Mouse (Mus musculus): ENCODE data around the gene Cdkn3. TPM values are rescaled to one million over a fixed set of nuclear protein-coding genes. Genes with fewer than 3 reads are reported as not detected.

The Cdkn3 gene
- polyA plus RNA-seq, 1 experiment, result 8.3 TPM

DNA sequence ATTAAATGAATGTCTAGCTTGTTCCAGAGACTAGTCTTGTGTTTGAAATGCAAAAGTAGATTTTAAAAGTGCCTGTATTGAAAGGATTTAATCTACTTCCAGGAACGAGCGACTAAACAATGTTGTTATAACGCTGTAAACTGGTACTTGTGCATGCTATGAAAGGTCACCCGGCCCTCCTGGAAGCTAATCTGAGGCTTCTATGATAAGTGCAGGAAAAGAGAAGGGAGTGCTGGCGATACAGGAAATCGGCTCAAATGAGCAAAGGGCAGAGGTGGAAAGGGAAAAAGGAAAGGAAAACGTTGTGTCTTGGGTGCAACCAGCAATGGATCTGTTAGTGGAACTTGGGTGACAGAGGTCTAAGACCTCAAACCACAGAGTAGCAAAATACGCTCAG, 28.2 kb downstream of the Cdkn3 start:
- H3K4me1 ChIP-seq (replicated peaks; ENCODE audit: control insufficient read depth, insufficient read depth, low read length), result peaks cover 2% of the 10 kb centered on the region
- no peaks in the 10 kb centered on the region for H3K36me3 ChIP-seq (ENCODE audit: control insufficient read depth, insufficient read depth, low read length)
- peak; percentile 14 for DNase-seq
- no peak overlapping the region for H3K27ac ChIP-seq (ENCODE audit: control insufficient read depth, insufficient read depth, low read length)
- H3K27me3 ChIP-seq (ENCODE audit: control insufficient read depth, insufficient read depth, low read length), result no peaks in the 10 kb centered on the region
- TF ChIP-seq CTCF (IDR thresholded peaks at IDR 0.05; ENCODE audit: borderline replicate concordance, control insufficient read depth, extremely low read depth, insufficient read depth, low read length, poor library complexity) (no peak), POLR2A (IDR thresholded peaks at IDR 0.05; ENCODE audit: control insufficient read depth, extremely low read depth, insufficient read depth, low read length, poor library complexity) (no peak)
- 22% methylated on average over 8 of the region's 8 CpGs for WGBS
- no peak overlapping the region for H3K4me3 ChIP-seq (ENCODE audit: control insufficient read depth, insufficient read depth, low read length)

DNA sequence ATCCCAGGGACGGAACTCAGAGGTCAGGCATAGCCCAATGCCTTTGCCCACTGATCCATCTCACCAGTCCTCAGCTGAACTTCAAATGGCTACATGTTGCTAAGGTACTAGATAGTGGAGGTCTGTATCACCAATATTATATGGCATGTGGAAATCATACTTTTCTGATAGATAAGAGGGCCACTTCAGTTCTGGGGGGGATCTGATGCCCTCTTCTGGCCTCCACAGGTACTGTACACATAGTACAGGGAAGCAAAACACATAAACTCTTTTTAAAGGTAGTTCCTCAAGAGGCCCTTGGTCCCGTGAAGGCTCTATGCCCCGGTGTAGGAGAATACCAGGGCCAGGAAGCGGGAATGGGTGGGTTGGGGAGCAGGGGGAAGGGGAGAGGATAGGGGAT, 30.0 kb downstream of the Cdkn3 start:
- Histone ChIP-seq H3K27me3 (ENCODE audit: control insufficient read depth, insufficient read depth, low read length) (no peaks in the 10 kb centered on the region), H3K4me1 (replicated peaks; ENCODE audit: control insufficient read depth, insufficient read depth, low read length) (peaks cover 2% of the 10 kb centered on the region), H3K27ac (ENCODE audit: control insufficient read depth, insufficient read depth, low read length) (no peak overlapping the region), H3K36me3 (ENCODE audit: control insufficient read depth, insufficient read depth, low read length) (no peaks in the 10 kb centered on the region), H3K4me3 (ENCODE audit: control insufficient read depth, insufficient read depth, low read length) (no peak overlapping the region)
- DNase-seq, result peak; percentile 37
- WGBS, result 75% methylated on average over 4 of the region's 4 CpGs
- no peak for TF ChIP-seq CTCF (IDR thresholded peaks at IDR 0.05; ENCODE audit: borderline replicate concordance, control insufficient read depth, extremely low read depth, insufficient read depth, low read length, poor library complexity)
- no peak for TF ChIP-seq POLR2A (IDR thresholded peaks at IDR 0.05; ENCODE audit: control insufficient read depth, extremely low read depth, insufficient read depth, low read length, poor library complexity)

DNA sequence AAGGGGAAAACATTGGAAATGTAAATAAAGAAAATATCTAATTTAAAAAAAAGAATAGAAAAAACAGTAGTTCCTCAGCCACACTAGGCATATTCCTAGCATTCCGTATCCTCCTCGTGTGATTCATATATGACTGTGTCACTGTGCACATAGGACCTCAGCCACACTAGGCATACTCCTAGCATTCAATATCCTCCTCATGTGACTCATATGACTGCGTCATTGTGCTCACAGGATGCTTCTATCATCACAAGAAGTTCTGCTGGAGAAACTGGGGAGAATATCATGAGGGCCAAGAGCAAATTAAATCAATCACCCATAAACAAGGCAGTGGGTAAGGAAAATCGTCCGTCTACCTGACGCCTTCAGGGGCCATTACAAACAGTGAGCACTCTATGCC, 30.4 kb downstream of the Cdkn3 start:
- no peaks in the 10 kb centered on the region for H3K27me3 ChIP-seq (ENCODE audit: control insufficient read depth, insufficient read depth, low read length)
- TF ChIP-seq CTCF (IDR thresholded peaks at IDR 0.05; ENCODE audit: borderline replicate concordance, control insufficient read depth, extremely low read depth, insufficient read depth, low read length, poor library complexity), result no peak
- TF ChIP-seq POLR2A (IDR thresholded peaks at IDR 0.05; ENCODE audit: control insufficient read depth, extremely low read depth, insufficient read depth, low read length, poor library complexity), result no peak
- no peaks in the 10 kb centered on the region for H3K36me3 ChIP-seq (ENCODE audit: control insufficient read depth, insufficient read depth, low read length)
- 96% methylated on average over 6 of the region's 6 CpGs for WGBS
- no peak overlapping the region for H3K4me3 ChIP-seq (ENCODE audit: control insufficient read depth, insufficient read depth, low read length)
- no peak for DNase-seq
- H3K4me1 ChIP-seq (replicated peaks; ENCODE audit: control insufficient read depth, insufficient read depth, low read length), result peaks cover 2% of the 10 kb centered on the region
- H3K27ac ChIP-seq (ENCODE audit: control insufficient read depth, insufficient read depth, low read length), result no peak overlapping the region

DNA sequence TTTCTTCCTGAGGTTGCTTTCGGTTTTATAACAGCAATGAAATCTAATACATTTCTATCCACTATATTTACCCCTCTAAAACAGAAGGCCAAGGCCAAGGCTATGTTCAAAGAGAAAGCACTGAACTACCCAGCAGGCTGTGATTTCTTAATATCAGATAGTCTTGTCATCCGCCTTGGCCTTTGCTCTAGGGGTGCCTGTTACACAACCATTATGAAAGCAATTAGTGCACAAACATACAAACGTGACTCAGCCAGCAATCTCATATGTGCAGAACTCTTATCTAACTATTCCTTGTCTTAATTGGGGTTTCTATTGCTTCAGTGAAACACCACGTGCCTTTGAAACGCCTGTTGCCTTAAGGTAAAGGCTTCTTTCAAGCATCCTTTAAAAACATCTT, 33.8 kb downstream of the Cdkn3 start:
- no peaks in the 10 kb centered on the region for H3K27me3 ChIP-seq (ENCODE audit: control insufficient read depth, insufficient read depth, low read length)
- no peaks in the 10 kb centered on the region for H3K4me1 ChIP-seq (replicated peaks; ENCODE audit: control insufficient read depth, insufficient read depth, low read length)
- TF ChIP-seq CTCF (IDR thresholded peaks at IDR 0.05; ENCODE audit: borderline replicate concordance, control insufficient read depth, extremely low read depth, insufficient read depth, low read length, poor library complexity), result no peak
- TF ChIP-seq POLR2A (IDR thresholded peaks at IDR 0.05; ENCODE audit: control insufficient read depth, extremely low read depth, insufficient read depth, low read length, poor library complexity), result no peak
- no peaks in the 10 kb centered on the region for H3K36me3 ChIP-seq (ENCODE audit: control insufficient read depth, insufficient read depth, low read length)
- no peak for DNase-seq
- WGBS, result 93% methylated on average over 5 of the region's 5 CpGs
- H3K27ac ChIP-seq (ENCODE audit: control insufficient read depth, insufficient read depth, low read length), result no peak overlapping the region
- no peak overlapping the region for H3K4me3 ChIP-seq (ENCODE audit: control insufficient read depth, insufficient read depth, low read length)

DNA sequence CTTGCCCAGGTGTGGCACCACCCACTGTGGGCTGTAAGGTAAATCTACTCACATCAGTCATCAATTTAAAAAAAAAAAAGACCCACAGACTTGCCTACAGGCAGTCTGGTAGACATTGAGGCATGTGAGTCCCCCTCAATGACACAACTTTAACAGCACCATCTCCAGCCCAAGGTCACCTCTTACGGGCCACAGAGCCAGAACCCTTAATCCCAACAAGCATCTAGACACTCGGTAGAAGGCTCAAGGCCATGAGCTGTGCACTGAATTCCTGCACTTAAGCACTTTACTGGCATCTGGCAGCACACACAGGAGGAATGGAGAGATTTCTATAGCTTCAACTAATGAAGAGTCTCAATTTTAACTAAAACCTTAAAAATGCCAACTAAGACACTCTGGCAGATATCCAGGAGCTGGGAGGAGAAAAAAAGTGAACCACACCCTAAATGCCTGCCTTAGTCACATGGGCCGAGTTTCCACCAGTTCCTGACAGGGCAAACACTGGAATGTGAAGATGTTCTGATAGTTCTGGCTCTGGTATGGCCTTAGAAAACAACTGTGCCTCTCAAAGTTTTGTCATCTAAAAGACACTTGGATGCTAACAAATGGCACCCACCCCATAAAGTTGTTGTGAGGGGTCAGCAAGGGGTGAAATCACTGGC, 40.5 kb downstream of the Cdkn3 start:
- no peak for DNase-seq
- H3K27ac ChIP-seq (ENCODE audit: control insufficient read depth, insufficient read depth, low read length), result no peak overlapping the region
- no peaks in the 10 kb centered on the region for H3K36me3 ChIP-seq (ENCODE audit: control insufficient read depth, insufficient read depth, low read length)
- TF ChIP-seq CTCF (IDR thresholded peaks at IDR 0.05; ENCODE audit: borderline replicate concordance, control insufficient read depth, extremely low read depth, insufficient read depth, low read length, poor library complexity), result no peak
- TF ChIP-seq POLR2A (IDR thresholded peaks at IDR 0.05; ENCODE audit: control insufficient read depth, extremely low read depth, insufficient read depth, low read length, poor library complexity), result no peak
- H3K4me3 ChIP-seq (ENCODE audit: control insufficient read depth, insufficient read depth, low read length), result no peak overlapping the region
- 87% methylated on average over 3 of the region's 3 CpGs for WGBS
- no peaks in the 10 kb centered on the region for H3K27me3 ChIP-seq (ENCODE audit: control insufficient read depth, insufficient read depth, low read length)
- H3K4me1 ChIP-seq (replicated peaks; ENCODE audit: control insufficient read depth, insufficient read depth, low read length), result no peaks in the 10 kb centered on the region

DNA sequence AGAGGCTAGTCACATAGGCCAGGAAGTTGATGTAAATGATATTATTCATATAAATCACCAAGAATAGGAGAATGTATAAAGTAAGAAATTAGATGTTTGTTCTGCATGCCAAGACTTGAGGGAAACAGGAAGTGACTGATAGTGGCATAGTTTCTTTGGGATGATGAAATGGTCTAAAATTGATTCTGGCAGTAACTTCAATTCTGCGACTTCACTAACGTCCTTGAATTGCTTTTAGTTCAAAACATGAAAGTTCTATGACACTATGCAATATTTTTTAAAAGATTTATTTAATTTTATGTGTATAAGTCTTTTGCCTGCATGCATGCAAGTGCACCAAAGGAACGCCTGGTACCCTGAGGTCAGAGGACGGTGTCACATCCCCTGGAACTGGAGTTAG, 42.9 kb downstream of the Cdkn3 start:
- no peak overlapping the region for H3K27ac ChIP-seq (ENCODE audit: control insufficient read depth, insufficient read depth, low read length)
- H3K27me3 ChIP-seq (ENCODE audit: control insufficient read depth, insufficient read depth, low read length), result no peaks in the 10 kb centered on the region
- no peaks in the 10 kb centered on the region for H3K36me3 ChIP-seq (ENCODE audit: control insufficient read depth, insufficient read depth, low read length)
- TF ChIP-seq POLR2A (IDR thresholded peaks at IDR 0.05; ENCODE audit: control insufficient read depth, extremely low read depth, insufficient read depth, low read length, poor library complexity) (no peak), CTCF (IDR thresholded peaks at IDR 0.05; ENCODE audit: borderline replicate concordance, control insufficient read depth, extremely low read depth, insufficient read depth, low read length, poor library complexity) (no peak)
- H3K4me3 ChIP-seq (ENCODE audit: control insufficient read depth, insufficient read depth, low read length), result no peak overlapping the region
- 92% methylated on average over 4 of the region's 4 CpGs for WGBS
- DNase-seq, result no peak
- no peaks in the 10 kb centered on the region for H3K4me1 ChIP-seq (replicated peaks; ENCODE audit: control insufficient read depth, insufficient read depth, low read length)

DNA sequence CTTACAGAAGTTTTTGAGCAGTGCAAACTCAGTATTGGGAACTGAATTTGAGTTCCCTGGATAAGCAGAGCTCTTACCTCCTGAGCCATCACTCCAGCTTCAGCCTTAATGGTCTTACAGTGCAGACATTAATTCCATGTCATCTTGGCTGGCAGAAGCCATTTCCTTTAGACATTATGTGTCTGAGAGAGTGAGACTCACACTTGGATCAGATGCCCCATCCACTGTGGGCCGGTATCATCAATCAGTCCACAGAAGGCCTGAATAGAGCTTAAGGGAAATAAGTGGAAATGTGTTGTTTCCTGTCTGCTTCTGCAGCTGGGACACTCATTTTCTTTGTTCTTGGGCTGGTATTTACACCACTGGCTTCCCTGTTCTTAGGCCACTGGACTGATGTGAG, 43.5 kb downstream of the Cdkn3 start:
- 71% methylated on average over 1 of the region's 1 CpGs for WGBS
- no peaks in the 10 kb centered on the region for H3K27me3 ChIP-seq (ENCODE audit: control insufficient read depth, insufficient read depth, low read length)
- DNase-seq, result no peak
- peaks cover 2% of the 10 kb centered on the region; the same call in 1 of the 2 replicates for H3K36me3 ChIP-seq (ENCODE audit: control insufficient read depth, insufficient read depth, low read length)
- no peaks in the 10 kb centered on the region for H3K4me1 ChIP-seq (replicated peaks; ENCODE audit: control insufficient read depth, insufficient read depth, low read length)
- no peak overlapping the region for H3K27ac ChIP-seq (ENCODE audit: control insufficient read depth, insufficient read depth, low read length)
- TF ChIP-seq CTCF (IDR thresholded peaks at IDR 0.05; ENCODE audit: borderline replicate concordance, control insufficient read depth, extremely low read depth, insufficient read depth, low read length, poor library complexity), result no peak
- TF ChIP-seq POLR2A (IDR thresholded peaks at IDR 0.05; ENCODE audit: control insufficient read depth, extremely low read depth, insufficient read depth, low read length, poor library complexity), result no peak
- no peak overlapping the region for H3K4me3 ChIP-seq (ENCODE audit: control insufficient read depth, insufficient read depth, low read length)

Measured in thymus, adult 2 months (tissue).